Mouse (Mus musculus) neural tube, embryonic 13.5 days (tissue): ENCODE measurements around the gene Pptc7. TPM values are rescaled to one million over a fixed set of nuclear protein-coding genes. Genes with fewer than 3 reads are reported as not detected.
A peak's percentile ranks its signal among the peaks of the same experiment; 100 is the strongest.

Experiments
- ATAC-seq: fragments of 200-750 bp; cut with Nextera tagmentation; 2 replicates; pipeline ENCODE4 v1.8.0; 2017; ENCODE audit warnings: low read depth, mild to moderate bottlenecking, moderate TSS enrichment, moderate library complexity
- H3K27ac ChIP-seq: fragments of 300-500 bp; sonication (generic); replicated peaks from 2 replicates; pipeline ENCODE4 v1.5.1; 2015; ENCODE audit warnings: moderate library complexity, mild to moderate bottlenecking, inconsistent platforms
- H3K27me3 ChIP-seq: fragments of 300-500 bp; sonication (generic); 2 replicates; pipeline ENCODE4 v1.6.1; 2015; ENCODE audit warnings: mild to moderate bottlenecking, inconsistent platforms
- H3K36me3 ChIP-seq: fragments of 300-500 bp; sonication (generic); 2 replicates; pipeline ENCODE4 v1.6.1; 2015; ENCODE audit warnings: mild to moderate bottlenecking, inconsistent platforms
- H3K4me1 ChIP-seq: fragments of 300-500 bp; sonication (generic); replicated peaks from 2 replicates; pipeline ENCODE4 v1.6.1; 2015; ENCODE audit warnings: inconsistent platforms
- H3K4me2 ChIP-seq: fragments of 300-500 bp; sonication (generic); 2 replicates; pipeline ENCODE4 v1.6.1; 2015; ENCODE audit warnings: inconsistent platforms, mild to moderate bottlenecking, moderate library complexity
- H3K4me3 ChIP-seq: fragments of 300-500 bp; sonication (generic); 2 replicates; pipeline ENCODE4 v1.5.1; 2015; ENCODE audit warnings: mild to moderate bottlenecking, inconsistent platforms
- H3K9ac ChIP-seq: fragments of 300-500 bp; sonication (generic); 2 replicates; pipeline ENCODE4 v1.6.1; 2015; ENCODE audit warnings: moderate library complexity, mild to moderate bottlenecking, inconsistent platforms
- H3K9me3 ChIP-seq: fragments of 300-500 bp; sonication (generic); 2 replicates; pipeline ENCODE4 v1.6.1; 2016; ENCODE audit warnings: inconsistent platforms
- WGBS: fragments of 180-500 bp; shearing (Covaris S2); methylation state at CpG from one replicate; pipeline ENCODE4 v1.1.7; 2015; 5-methylcytosine and 5-hydroxymethylcytosine counted together
- polyA plus RNA-seq: library from polyadenylated mRNA; unstranded; fragments of >200 nt; fragmentation: Nextera tagmentation; extraction: Ambion mirVana; gene quantifications from 2 replicates; pipeline ENCODE4 v1.2.1, GENCODE M21; 2015

Pptc7 gene
- polyA plus RNA-seq, 1 experiment from 2014 or later = 8.5 TPM

DNA sequence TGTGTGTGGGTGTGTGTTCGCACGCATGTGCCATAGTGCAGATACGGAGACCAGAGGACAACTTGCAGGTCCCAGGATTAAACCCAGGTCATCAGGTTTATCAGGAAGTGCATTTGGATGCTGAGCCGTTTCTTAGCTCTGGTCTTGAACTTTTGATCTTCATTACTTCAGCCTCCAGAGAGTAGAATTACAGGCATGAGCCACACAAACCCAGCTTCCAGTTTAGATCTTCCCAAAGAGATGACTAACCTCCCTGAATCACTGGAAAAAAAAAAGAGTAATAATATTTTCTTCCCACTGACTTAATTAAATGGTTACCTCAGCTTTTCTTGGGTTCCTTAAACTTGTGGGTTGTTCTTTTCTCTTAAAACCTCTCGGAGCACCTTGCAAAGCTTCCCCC is 11.3 kb upstream of the Pptc7 start:
- no peaks in the 10 kb centered on the region; the same call in 1 of the 2 replicates for H3K4me1 ChIP-seq
- no peaks in the 10 kb centered on the region for H3K36me3 ChIP-seq
- no peak for ATAC-seq
- no peak overlapping the region for H3K27ac ChIP-seq
- no peak overlapping the region for H3K4me2 ChIP-seq
- H3K4me3 ChIP-seq = no peak overlapping the region
- no peak overlapping the region for H3K9ac ChIP-seq
- no peaks in the 10 kb centered on the region for H3K27me3 ChIP-seq
- H3K9me3 ChIP-seq = no peaks in the 10 kb centered on the region
- 91% methylated on average over 5 of the region's 5 CpGs for WGBS

DNA sequence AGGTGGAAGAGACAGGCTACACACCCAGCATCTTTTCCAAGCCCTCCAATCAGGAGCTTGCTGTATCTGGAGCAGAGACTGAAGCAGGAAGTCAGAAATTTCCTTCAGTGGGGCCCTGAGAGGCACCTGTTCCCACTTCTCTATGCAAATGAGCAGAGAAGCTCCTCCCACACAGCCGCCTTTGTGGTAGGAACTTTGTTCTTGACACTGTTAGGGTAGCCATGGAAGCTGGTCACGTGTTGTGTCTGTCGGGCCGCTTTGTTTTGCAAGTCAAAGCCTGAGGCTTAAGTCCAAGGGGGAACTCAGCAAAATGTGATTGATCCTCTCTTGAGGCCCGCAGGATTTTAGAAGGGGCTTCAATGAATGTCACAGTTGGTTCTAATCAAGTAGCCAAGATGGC is 9.4 kb upstream of the Pptc7 start:
- 26% methylated on average over 5 of the region's 5 CpGs for WGBS
- Histone ChIP-seq H3K9me3 (no peaks in the 10 kb centered on the region), H3K4me2 (no peak overlapping the region), H3K4me1 (no peaks in the 10 kb centered on the region; the same call in 1 of the 2 replicates), H3K27me3 (no peaks in the 10 kb centered on the region), H3K4me3 (no peak overlapping the region), H3K27ac (no peak overlapping the region), H3K36me3 (no peaks in the 10 kb centered on the region), H3K9ac (no peak overlapping the region)
- no peak for ATAC-seq

DNA sequence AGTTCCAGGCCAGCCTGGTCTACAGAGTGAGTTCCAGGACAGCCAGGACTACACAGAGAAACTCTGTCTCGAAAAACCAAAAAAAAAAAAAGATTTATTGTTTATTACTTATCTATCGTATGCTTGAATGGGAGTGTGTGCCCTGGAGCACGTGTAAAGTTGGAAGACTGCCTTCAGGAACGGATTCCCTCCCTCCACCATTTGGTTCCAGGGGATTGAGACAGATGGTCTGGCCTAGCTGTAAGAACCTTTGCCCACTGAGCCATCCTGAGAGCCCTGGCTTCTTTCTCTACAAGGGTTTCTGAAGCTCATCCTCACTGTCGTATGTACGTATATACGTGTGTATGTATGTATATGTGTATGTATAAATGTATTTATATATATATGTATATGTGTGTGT is 5.2 kb upstream of the Pptc7 start:
- Histone ChIP-seq H3K4me2 (no peak overlapping the region), H3K4me1 (no peaks in the 10 kb centered on the region; the same call in 1 of the 2 replicates), H3K9ac (no peak overlapping the region), H3K4me3 (no peak overlapping the region), H3K9me3 (no peaks in the 10 kb centered on the region), H3K36me3 (no peaks in the 10 kb centered on the region), H3K27me3 (peaks cover 4% of the 10 kb centered on the region; the same call in 1 of the 2 replicates), H3K27ac (no peak overlapping the region)
- ATAC-seq = no peak
- WGBS = 74% methylated on average over 7 of the region's 7 CpGs

DNA sequence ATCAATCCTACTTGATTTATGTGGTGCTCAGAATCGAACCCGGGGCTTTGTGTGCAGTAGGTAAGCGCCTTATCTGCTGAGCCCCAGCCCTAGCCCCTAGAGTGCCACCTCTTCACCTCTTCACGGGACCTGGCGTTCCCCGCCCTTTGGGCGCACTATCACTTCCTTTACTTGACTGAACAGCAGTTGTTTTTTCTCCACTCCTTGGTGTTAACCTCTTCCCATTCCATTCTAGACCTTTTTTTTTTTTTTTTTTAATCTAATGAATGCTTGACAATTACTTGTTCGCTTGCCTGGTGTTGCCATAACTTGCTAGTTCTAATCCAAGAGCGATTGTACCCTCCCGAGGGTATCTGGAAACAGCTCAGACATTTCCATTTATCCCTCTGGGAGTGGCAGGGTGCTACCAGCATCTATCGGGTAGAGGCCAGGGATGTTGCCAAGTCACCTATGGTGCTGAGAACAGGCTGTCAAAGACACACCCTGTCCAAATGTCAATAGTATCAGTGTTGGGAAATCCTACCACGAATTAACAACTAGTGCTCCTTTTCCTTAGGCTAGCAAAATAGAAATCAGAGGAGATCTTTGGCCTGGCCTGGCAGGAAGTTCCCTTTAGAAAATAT is 4.3 kb upstream of the Pptc7 start:
- no peak for ATAC-seq
- WGBS = 87% methylated on average over 12 of the region's 12 CpGs

DNA sequence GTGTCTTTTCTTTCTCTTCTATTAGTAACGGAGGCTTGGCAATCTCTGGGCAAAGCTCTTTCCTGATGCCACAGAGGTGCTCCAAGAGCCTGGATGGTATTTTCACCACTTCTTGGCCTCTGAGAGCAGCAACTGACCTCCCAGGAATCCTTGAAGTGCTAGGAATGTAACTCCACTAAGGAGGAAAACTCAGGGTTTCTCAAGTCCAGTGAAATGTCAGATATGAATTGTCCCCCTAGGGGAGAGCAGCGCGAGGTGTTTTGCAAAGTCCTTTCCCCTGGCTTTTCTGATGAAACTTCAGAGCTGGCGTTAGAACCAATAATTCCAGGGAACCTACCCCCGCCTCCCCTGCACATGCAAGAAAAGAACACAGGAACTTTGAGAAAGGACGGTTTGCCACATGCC is 3.7 kb upstream of the Pptc7 start:
- H3K4me3 ChIP-seq = no peak overlapping the region
- H3K9me3 ChIP-seq = no peaks in the 10 kb centered on the region
- no peak overlapping the region for H3K9ac ChIP-seq
- H3K36me3 ChIP-seq = no peaks in the 10 kb centered on the region
- 65% methylated on average over 6 of the region's 6 CpGs for WGBS
- peaks cover 4% of the 10 kb centered on the region for H3K4me1 ChIP-seq
- H3K27ac ChIP-seq = no peak overlapping the region
- no peak for ATAC-seq
- peaks cover 4% of the 10 kb centered on the region; the same call in 1 of the 2 replicates for H3K27me3 ChIP-seq
- peak overlapping the region; percentile 28; the same call in 1 of the 2 replicates for H3K4me2 ChIP-seq

More for the DNA sequence above, 4.3 kb upstream of the Pptc7 start:
- no peak overlapping the region for H3K4me2 ChIP-seq
- no peaks in the 10 kb centered on the region for H3K36me3 ChIP-seq
- no peaks in the 10 kb centered on the region for H3K4me1 ChIP-seq
- H3K27ac ChIP-seq = no peak overlapping the region
- peaks cover 4% of the 10 kb centered on the region; the same call in 1 of the 2 replicates for H3K27me3 ChIP-seq
- no peaks in the 10 kb centered on the region for H3K9me3 ChIP-seq
- H3K4me3 ChIP-seq = no peak overlapping the region
- H3K9ac ChIP-seq = no peak overlapping the region

DNA sequence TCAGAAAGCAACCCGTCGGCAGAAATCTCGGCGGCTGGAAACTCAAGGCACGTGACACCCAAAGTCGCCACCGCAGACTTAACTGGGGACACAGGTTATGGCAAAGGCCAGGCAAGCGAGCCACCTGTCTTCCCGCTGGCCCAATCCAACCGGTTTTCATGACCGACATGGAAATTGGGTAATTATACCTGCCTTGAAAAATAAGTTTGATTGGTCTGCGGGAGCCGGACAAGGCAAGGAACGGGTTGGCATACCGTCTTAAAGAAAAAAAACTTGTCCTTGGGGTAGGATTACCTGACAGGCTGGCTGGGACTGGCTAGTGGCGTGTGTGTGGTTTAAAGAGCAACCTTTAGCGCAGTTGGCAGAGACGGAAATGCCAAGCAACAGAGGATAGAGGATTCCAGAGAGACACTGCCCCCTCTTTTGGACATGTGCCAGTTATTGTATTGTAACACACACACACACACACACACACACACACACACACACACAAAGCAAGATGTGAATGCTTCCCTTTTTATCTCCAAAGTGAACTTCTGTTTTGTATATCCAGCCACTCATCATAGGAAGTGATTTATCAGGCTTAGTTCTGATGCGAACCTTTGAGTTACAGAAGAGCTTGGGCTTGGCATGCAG is 3.2 kb upstream of the Pptc7 start:
- Histone ChIP-seq H3K9ac (no peak overlapping the region), H3K27ac (no peak overlapping the region), H3K4me3 (no peak overlapping the region), H3K9me3 (no peaks in the 10 kb centered on the region), H3K27me3 (peaks cover 4% of the 10 kb centered on the region; the same call in 1 of the 2 replicates), H3K4me1 (peaks cover 9% of the 10 kb centered on the region), H3K4me2 (peak overlapping the region; percentile 28; the same call in 1 of the 2 replicates), H3K36me3 (no peaks in the 10 kb centered on the region)
- 43% methylated on average over 19 of the region's 19 CpGs for WGBS
- ATAC-seq = no peak

DNA sequence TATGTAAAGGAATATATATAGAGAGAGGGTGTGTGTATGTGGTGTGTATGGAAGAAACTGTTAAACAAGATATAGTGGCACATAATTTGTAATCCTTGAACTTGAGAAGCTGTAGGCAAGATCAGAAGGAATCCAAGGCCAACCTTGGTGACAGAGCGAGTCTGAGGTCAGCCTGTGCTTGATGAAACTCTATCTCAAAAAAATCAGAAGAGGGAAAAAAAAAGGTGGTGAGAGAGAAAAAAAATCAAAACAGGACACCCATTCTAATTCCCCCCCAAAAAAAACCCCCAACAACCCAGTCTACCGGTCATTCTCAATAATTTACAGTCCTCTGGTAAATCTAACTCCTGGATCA is 360 bp upstream of the Pptc7 start:
- H3K27ac ChIP-seq = no peak overlapping the region
- no peak overlapping the region for H3K9ac ChIP-seq
- no peaks in the 10 kb centered on the region for H3K9me3 ChIP-seq
- H3K4me1 ChIP-seq = peaks cover 23% of the 10 kb centered on the region
- no peak for ATAC-seq
- H3K4me3 ChIP-seq = peak overlapping the region; percentile 96; the same call in 1 of the 2 replicates
- 30% methylated on average over 2 of the region's 2 CpGs for WGBS
- peak overlapping the region; percentile 98 for H3K4me2 ChIP-seq
- H3K36me3 ChIP-seq = peaks cover 16% of the 10 kb centered on the region
- peaks cover 4% of the 10 kb centered on the region; the same call in 1 of the 2 replicates for H3K27me3 ChIP-seq

DNA sequence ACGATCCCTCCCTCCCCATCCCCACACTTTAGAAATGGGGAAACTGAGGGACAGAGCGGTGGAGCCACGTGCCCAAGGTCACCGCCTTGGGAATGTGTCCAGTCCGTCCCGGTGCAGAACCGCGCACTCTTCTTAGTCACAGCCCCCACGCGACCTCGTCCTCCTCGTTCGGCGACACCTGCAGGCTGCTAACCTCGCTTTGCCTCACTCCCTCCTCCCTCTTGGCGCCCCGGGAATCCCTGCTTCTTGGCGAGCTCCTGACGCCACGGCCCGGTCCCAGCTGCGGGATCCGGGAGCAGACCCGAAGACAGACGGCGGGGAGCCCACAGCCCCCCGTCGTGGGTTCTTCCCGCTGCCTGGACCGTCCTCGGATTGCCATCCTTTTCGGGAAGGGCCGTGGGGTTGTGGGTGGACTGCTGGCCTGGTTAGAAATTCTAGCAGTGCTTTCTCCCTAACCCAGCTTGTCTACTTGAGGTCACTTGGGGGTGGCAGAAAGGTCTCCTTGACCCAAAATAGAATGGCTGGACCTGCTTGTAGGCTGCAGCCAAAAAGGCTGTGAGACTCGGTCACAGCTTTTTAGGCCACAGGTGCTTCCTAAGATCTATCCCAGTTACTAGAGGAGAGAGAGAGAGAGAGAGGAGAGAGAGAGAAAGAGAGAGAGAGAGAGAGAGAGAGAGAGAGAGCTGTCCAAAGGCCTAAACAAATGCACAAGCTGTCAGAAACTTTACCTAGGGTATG is 1.0 kb downstream of the Pptc7 start:
- peaks cover 22% of the 10 kb centered on the region for H3K36me3 ChIP-seq
- H3K27me3 ChIP-seq = peaks cover 4% of the 10 kb centered on the region; the same call in 1 of the 2 replicates
- peak; percentile 61 for ATAC-seq
- H3K4me3 ChIP-seq = peak overlapping the region; percentile 96
- under 1% methylated on average over 34 of the region's 34 CpGs for WGBS
- peak overlapping the region; percentile 94 for H3K9ac ChIP-seq
- no peaks in the 10 kb centered on the region for H3K9me3 ChIP-seq
- H3K27ac ChIP-seq = peak overlapping the region; percentile 90
- peak overlapping the region; percentile 98 for H3K4me2 ChIP-seq
- H3K4me1 ChIP-seq = peaks cover 23% of the 10 kb centered on the region

DNA sequence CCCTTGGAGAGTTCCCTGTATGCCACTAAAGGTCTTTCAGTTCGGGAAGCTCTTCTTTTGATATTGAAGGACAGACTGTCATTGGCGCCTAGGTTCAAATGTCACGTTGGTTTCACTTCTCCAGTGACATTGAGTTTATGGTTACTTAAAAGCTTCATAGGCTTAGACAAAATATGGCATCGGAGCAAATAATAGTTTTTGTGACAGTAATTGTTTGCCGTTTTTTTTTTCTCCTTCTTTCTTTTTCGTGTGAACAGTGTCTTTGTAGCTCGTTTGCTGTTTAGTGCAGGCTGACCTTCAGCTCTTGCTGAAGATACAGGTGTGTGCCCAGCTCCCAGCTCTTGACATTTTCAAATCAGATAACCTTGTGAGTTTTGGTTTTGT is 1.6 kb downstream of the Pptc7 start:
- H3K9me3 ChIP-seq = no peaks in the 10 kb centered on the region

DNA sequence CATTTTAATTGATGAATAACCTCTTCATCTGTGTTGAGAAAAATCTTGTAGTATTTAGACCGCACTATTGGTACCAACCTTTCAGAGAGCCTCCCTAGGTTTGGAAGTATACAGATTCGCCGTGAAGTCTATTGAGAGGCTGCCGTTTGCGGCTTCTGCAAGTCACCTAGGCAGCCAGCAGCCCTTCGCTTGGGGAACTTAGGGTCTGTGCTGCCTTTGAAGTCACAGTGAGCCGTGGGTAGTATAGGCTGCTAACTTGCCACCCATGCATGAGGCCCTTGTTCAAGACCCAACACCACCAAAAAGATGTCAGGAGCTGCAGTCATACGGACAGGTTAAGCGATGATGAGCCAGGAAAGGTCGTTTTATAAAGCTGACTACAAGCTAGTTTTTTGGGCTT is 2.0 kb downstream of the Pptc7 start:
- H3K36me3 ChIP-seq = peaks cover 22% of the 10 kb centered on the region
- ATAC-seq = no peak
- H3K27ac ChIP-seq = no peak overlapping the region
- H3K4me2 ChIP-seq = peak overlapping the region; percentile 98
- peak overlapping the region; percentile 96; the same call in 1 of the 2 replicates for H3K4me3 ChIP-seq
- H3K27me3 ChIP-seq = no peaks in the 10 kb centered on the region
- 86% methylated on average over 10 of the region's 10 CpGs for WGBS
- H3K4me1 ChIP-seq = peaks cover 26% of the 10 kb centered on the region
- peak overlapping the region; percentile 43; the same call in 1 of the 2 replicates for H3K9ac ChIP-seq
- no peaks in the 10 kb centered on the region for H3K9me3 ChIP-seq

More for the DNA sequence above, 1.6 kb downstream of the Pptc7 start:
- 65% methylated on average over 7 of the region's 7 CpGs for WGBS
- ATAC-seq = no peak
- H3K4me2 ChIP-seq = peak overlapping the region; percentile 98
- H3K36me3 ChIP-seq = peaks cover 22% of the 10 kb centered on the region
- H3K4me1 ChIP-seq = peaks cover 23% of the 10 kb centered on the region
- peak overlapping the region; percentile 94 for H3K9ac ChIP-seq
- peak overlapping the region; percentile 96 for H3K4me3 ChIP-seq
- no peak overlapping the region for H3K27ac ChIP-seq
- H3K27me3 ChIP-seq = peaks cover 1% of the 10 kb centered on the region; the same call in 1 of the 2 replicates

DNA sequence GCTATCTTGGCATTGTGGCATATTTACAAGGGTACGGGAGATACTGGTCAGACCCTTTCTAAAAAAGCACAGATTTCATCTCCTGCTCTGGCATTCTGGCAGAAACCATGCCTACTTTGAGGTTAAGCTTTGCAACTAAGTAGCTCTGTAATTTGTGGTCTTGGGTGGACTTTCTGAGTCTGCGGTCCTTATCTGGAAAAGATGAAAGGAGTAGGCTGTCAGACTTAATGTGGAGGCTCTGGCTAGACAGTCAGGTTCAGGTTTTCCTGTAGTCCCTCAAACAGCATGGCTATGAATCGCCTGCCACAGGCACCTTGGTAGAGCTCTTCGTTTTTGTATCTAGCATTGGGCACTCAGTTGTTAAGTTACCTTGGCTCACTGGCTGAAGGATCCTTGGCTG is 2.9 kb downstream of the Pptc7 start:
- H3K9me3 ChIP-seq = no peaks in the 10 kb centered on the region
- peaks cover 22% of the 10 kb centered on the region for H3K36me3 ChIP-seq
- no peak overlapping the region for H3K4me3 ChIP-seq
- no peak overlapping the region for H3K27ac ChIP-seq
- ATAC-seq = no peak
- no peak overlapping the region for H3K4me2 ChIP-seq
- 97% methylated on average over 4 of the region's 4 CpGs for WGBS
- no peak overlapping the region for H3K9ac ChIP-seq
- H3K4me1 ChIP-seq = peaks cover 35% of the 10 kb centered on the region
- H3K27me3 ChIP-seq = no peaks in the 10 kb centered on the region

DNA sequence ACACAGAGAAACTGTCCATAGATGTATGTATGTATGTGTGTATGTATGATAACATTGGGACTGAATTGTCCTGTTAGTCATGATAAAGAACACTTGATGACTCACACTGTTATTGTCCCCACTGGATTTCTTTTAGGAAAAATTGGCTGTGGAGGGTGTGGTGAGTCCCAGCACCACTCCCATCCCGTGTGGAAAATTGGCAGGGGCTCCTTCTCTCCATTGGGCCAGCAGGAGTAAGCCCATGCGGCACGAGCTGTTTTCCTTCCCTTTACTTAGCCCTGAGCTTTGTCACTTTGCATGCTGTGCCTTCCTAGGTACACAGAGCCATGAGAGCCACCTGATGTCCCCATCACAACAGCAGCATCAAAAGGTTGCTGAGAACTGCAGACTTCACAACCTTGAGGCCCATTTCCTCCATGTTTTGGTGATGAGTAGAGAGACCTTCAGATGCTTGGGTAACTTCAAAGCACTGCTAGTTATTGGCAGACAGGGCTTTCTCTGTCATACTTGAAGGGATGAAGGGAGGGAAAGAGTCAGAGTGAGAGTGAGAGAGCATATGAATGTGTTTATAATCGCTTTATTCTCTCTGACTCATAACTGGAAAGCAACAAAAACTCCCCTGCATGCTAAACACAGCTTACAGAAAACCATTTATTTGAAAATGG is 4.1 kb downstream of the Pptc7 start:
- ATAC-seq = no peak
- H3K9me3 ChIP-seq = no peaks in the 10 kb centered on the region
- peaks cover 22% of the 10 kb centered on the region for H3K36me3 ChIP-seq
- no peak overlapping the region for H3K27ac ChIP-seq
- WGBS = 94% methylated on average over 4 of the region's 4 CpGs
- no peak overlapping the region for H3K9ac ChIP-seq
- H3K27me3 ChIP-seq = no peaks in the 10 kb centered on the region
- peaks cover 39% of the 10 kb centered on the region for H3K4me1 ChIP-seq
- H3K4me2 ChIP-seq = no peak overlapping the region
- no peak overlapping the region for H3K4me3 ChIP-seq
